Mouse (Mus musculus) frontal cortex, adult (tissue): ENCODE measurements around the gene Mbd3l2.
"Not testable (repeated sequence)": the region's sequence is repeated elsewhere in the genome, so short reads cannot be mapped to it uniquely, and the experiment has no call there.

Experiments
- ATAC-seq: cut with Nextera tagmentation; 2 replicates; pipeline ENCODE4 v1.9.2; 2017; ENCODE audit warnings: mild to moderate bottlenecking, moderate library complexity, mixed read lengths; ENCODE audit not compliant: low TSS enrichment

The Mbd3l2 gene

DNA sequence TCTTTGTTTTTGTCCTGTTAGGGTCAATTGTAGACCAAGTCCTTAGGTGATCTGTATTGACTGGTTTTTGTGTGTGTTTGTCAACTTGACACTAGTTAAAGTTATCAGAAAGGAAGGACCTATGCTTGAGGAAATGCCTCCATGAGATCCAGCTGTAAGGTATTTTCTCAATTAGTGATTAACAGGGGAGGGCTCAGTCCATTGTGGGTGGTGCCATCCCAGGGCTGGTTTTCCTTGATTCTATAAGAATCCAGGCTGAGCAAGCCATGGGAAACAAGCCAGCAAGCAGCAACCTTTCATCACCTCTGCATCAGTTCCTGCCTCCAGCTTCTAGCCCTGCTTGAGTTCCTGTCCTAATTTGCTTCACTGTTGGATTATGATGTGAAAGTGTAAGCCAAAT, at the start of gene Mbd3l2:
Gene Mbd3l2 (plus strand): TSS at position 301 of the 400 bp plus-strand sequence.
- ATAC-seq: no peak

GRCm38 (mm10) chr9:18385782-18386181, 44.7 kb upstream of the Mbd3l2 start:
- ATAC-seq: no peak

DNA sequence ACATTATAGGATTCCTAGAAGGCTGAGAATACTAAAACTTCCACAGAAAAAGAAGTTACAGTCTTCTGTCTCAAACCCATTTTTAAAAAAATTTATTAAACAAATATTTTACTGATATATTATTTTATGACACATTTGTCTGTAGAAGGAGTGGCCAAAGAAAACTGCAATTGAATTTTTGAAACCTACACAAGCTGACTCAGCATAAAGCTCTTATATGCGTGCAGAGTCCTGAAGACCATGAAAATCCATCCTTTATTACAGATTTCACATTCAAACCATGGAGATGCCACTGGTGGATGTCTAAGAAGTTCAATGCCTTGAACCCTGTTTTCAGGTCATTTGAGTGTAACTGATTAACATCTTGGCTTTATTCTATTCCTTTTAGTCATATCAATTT, 30.8 kb upstream of the Mbd3l2 start:
- ATAC-seq: no peak

GRCm38 (mm10) chr9:18402895-18403294, 27.6 kb upstream of the Mbd3l2 start, which contains the start of gene Naalad2:
Naalad2 (minus strand) TSS chr9:18402995.
- not testable (repeated sequence) for ATAC-seq

GRCm38 (mm10) chr9:18404118-18404517, 26.3 kb upstream of the Mbd3l2 start, which contains the start of gene Ubtfl1:
Ubtfl1 (plus strand) TSS chr9:18404418.
- no peak for ATAC-seq

GRCm38 (mm10) chr9:18412371-18412770, 18.1 kb upstream of the Mbd3l2 start:
- not testable (repeated sequence) for ATAC-seq

DNA sequence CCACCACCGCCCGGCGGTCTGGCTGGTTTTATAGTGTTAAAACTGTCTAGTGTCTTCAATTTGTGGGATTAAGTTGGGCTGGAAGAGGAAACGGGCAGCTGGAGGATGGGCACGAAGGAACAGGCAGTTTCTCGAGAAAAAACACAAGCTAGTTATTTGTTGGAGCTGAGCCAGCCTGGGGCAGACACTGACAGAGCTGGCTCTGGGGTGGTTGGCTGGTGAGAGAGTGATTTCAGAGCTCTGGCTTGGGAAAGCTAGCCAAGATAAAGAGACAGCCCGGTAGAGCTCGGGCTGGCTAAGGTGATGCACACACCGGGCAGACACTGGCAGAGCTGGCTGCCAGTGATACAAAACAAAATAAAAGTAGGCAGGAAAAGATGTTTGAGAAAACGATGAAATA, 1.2 kb downstream of the Mbd3l2 start:
- ATAC-seq: no peak

DNA sequence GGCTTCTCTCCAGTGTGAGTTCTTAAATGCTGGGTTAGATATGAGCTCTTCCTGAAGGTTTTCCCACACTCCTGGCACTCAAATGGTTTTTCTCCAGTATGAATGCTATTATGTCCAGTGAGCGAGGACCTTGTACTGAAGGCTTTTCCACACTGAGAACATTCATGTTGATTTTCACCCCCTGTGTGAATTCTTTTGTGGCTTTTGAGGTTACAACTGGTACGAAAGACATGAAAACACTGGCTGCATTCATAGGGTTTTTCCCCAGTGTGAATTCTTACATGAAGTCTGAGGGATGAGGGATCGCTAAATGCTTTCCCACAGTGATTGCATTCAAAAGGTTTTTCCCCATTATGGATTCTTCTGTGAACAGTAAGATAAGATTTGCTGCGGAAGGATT, 26.1 kb downstream of the Mbd3l2 start:
- ATAC-seq: no peak

DNA sequence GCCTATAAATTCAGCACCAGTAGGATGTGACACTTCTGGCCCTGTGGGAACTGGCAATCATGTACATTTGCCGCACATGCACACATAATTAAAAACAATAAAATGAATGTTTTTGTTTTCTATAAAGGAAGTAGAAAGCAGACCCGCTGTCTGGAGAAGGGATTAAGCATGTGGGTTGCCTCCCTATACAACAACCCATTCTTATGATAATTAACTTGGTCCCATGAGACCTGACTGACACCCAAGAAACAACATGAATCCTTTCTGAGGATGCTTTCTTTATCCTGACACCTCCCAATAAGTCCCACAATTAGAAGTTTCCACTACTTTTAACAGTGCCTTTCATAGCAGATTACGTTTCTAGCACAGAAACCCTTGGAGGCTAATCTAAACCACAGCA, 36.9 kb downstream of the Mbd3l2 start:
- ATAC-seq: no peak

GRCm38 (mm10) chr9:18468005-18468404, 37.6 kb downstream of the Mbd3l2 start:
- ATAC-seq: no peak

GRCm38 (mm10) chr9:18473324-18474128, 43.1 kb downstream of the Mbd3l2 start:
- peak; percentile 99 for ATAC-seq

GRCm38 (mm10) chr9:18478168-18478567, 47.7 kb downstream of the Mbd3l2 start, which contains the start of the genes Zfp558 and Mbd3l1:
Zfp558 (minus strand) TSS chr9:18478268.
Mbd3l1 (plus strand) TSS chr9:18478359.
- no peak for ATAC-seq
